14 mouse cellular contexts compared by ENCODE assay signal in the genomic region with DNA sequence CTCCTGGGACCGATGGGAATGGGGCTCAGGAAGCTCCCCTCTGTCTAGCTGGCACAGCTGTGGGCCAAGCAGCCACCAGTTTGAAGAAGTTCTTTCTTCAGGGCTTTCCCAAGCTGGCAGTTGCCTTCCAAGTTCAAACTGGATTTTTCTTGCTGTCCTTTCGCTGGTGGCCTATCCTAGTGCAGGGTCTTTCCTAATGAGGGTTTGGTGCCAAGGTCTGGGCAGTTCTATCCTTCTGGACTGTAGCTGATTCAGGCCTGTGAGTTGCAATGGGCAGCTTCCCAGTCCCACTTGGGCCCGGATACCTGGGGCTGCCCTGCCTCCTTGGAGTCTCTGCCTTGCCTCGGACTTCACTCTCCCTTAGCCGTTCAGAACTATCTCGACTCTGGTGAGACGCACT. TPM values are rescaled to one million over a fixed set of nuclear protein-coding genes. Genes with fewer than 3 reads are reported as not detected.
DNase-seq lines count a peak whose midpoint lies in the region; ATAC-seq and TF ChIP-seq lines count a peak whose summit lies in the region.
"Had no signal": no experiment of that assay in that cellular context is flagged by ENCODE, and none has a peak within 500 bp of the region (broad histone marks: within the 10 kb centered on the region; RNA-seq: fewer than 3 reads in every experiment).

No protein-coding gene starts in this region.

- no peak overlapping the region for H3K9ac ChIP-seq in forebrain, embryonic 16.5 days (replicated peaks; ENCODE audit: low read depth, low read length)
- peak overlapping the region; percentile 21; the same call in 1 of the 2 replicates for H3K9ac ChIP-seq in limb, embryonic 14.5 days (ENCODE audit: low read depth, low read length, severe bottlenecking)

- H3K4me1 ChIP-seq in forebrain, embryonic 16.5 days (replicated peaks; ENCODE audit: control insufficient read depth, insufficient read depth, low read length), result peaks cover 11% of the 10 kb centered on the region
- H3K4me1 ChIP-seq in limb, embryonic 14.5 days (ENCODE audit: control insufficient read depth, insufficient read depth, low read length), result peaks cover 26% of the 10 kb centered on the region

- no peaks in the 10 kb centered on the region for H3K27me3 ChIP-seq in forebrain, embryonic 16.5 days (replicated peaks; ENCODE audit: control insufficient read depth, insufficient read depth, low read length)
- no peaks in the 10 kb centered on the region for H3K27me3 ChIP-seq in limb, embryonic 14.5 days (ENCODE audit: control insufficient read depth, insufficient read depth, low read length)

- no peaks in the 10 kb centered on the region for H3K9me3 ChIP-seq in forebrain, embryonic 16.5 days (ENCODE audit: control insufficient read depth, low read length)
- H3K9me3 ChIP-seq in limb, embryonic 14.5 days (ENCODE audit: control insufficient read depth, low read length), result no peaks in the 10 kb centered on the region

- WGBS in forebrain, embryonic 16.5 days, result 46% methylated on average over 7 of the region's 7 CpGs
- WGBS in limb, embryonic 14.5 days, result 54% methylated on average over 7 of the region's 7 CpGs

- peak; percentile 43 for ATAC-seq in forebrain, embryonic 16.5 days
- no peak for ATAC-seq in limb, embryonic 14.5 days (ENCODE audit: low FRiP score, low read depth)
- ATAC-seq: intestine, embryonic 16.5 days had no signal

- H3K4me3 ChIP-seq in gastrocnemius, adult 2 months, result no peak overlapping the region
- H3K4me3 ChIP-seq in forebrain, embryonic 16.5 days (replicated peaks; ENCODE audit: low read length), result no peak overlapping the region
- H3K4me3 ChIP-seq in limb, embryonic 14.5 days (replicated peaks; ENCODE audit: low read length), result no peak overlapping the region
- H3K4me3 ChIP-seq: myocyte had no signal

- H3K4me2 ChIP-seq in forebrain, embryonic 16.5 days (ENCODE audit: low read length), result no peak overlapping the region
- H3K4me2 ChIP-seq in limb, embryonic 14.5 days (replicated peaks; ENCODE audit: low read depth, low read length, severe bottlenecking), result no peak overlapping the region

- H3K27ac ChIP-seq in gastrocnemius, adult 2 months, result no peak overlapping the region
- H3K27ac ChIP-seq in forebrain, embryonic 16.5 days (ENCODE audit: low read length), result peak overlapping the region; percentile 52
- peak overlapping the region; percentile 55; the same call in 1 of the 2 replicates for H3K27ac ChIP-seq in limb, embryonic 14.5 days (replicated peaks; ENCODE audit: low read depth, low read length)
- H3K27ac ChIP-seq: macrophage had no signal

- no peaks in the 10 kb centered on the region for H3K36me3 ChIP-seq in forebrain, embryonic 16.5 days (ENCODE audit: control insufficient read depth, insufficient read depth)
- H3K36me3 ChIP-seq in limb, embryonic 14.5 days (ENCODE audit: control insufficient read depth, insufficient read depth, low read length), result no peaks in the 10 kb centered on the region

- intact Hi-C loops in gastrocnemius, adult 2 months (cut with DNase I), result no loop called here
- intact Hi-C loops in gastrocnemius, postnatal 36 days (cut with DNase I), result no loop called here

- no peak for TF ChIP-seq CTCF in gastrocnemius, adult 2 months (IDR thresholded peaks at IDR 0.05)

- TF ChIP-seq POLR2A in limb, embryonic 14.5 days (IDR thresholded peaks at IDR 0.05; ENCODE audit: borderline replicate concordance, extremely low read depth, insufficient read depth, insufficient read length), result no peak

- DNase-seq in gastrocnemius, adult 2 months, result peak; percentile 18
- no peak for DNase-seq in gastrocnemius, postnatal 36 days
- peak; percentile 59 for DNase-seq in adipocyte (ENCODE audit: low spot score)
- no peak for DNase-seq in limb, embryonic 14.5 days (ENCODE audit: low spot score)
- DNase-seq in thymus, postnatal 0 days (ENCODE audit: low spot score), result no peak
- no peak for DNase-seq in B cell, adult 2 months
- no peak for DNase-seq in embryo, embryonic 9.5 days (ENCODE audit: extremely low spot score)
- DNase-seq: cerebellum, adult 18-20 months; kidney, postnatal 36 days; spleen, adult 18-20 months had no signal

RNA-seq across cellular contexts. Expression of a gene that starts 15.1 kb away (rescaled TPM):
- 10 to 100 TPM; 59.9 to 77.7 TPM for total RNA-seq in gastrocnemius, adult 2 months (2021)
- total RNA-seq in gastrocnemius, postnatal 36 days (2021), result 10 to 100 TPM; 65.2 to 70.5 TPM
- polyA plus RNA-seq in forebrain, embryonic 16.5 days (2015; fragmentation: Nextera tagmentation; extraction: Ambion mirVana), result 299 and 316 TPM in 2 replicates
- polyA plus RNA-seq in limb, embryonic 14.5 days (2012; rRNA removed), result 496 and 627 TPM in 2 replicates
- polyA plus RNA-seq in limb, embryonic 14.5 days (2014; fragmentation: Nextera tagmentation; extraction: Ambion mirVana), result 392 and 411 TPM in 2 replicates
- polyA plus RNA-seq in thymus, postnatal 0 days (2015; fragmentation: Nextera tagmentation; extraction: Ambion mirVana), result 466 and 479 TPM in 2 replicates

RNA-seq across cellular contexts. Expression of a gene that starts 19.1 kb away (rescaled TPM):
- total RNA-seq in gastrocnemius, adult 2 months (2021), result 10 to 100 TPM; 60.8 to 94.7 TPM
- 10 to 100 TPM; 60.6 to 81.6 TPM for total RNA-seq in gastrocnemius, postnatal 36 days (2021)
- polyA plus RNA-seq in forebrain, embryonic 16.5 days (2015; fragmentation: Nextera tagmentation; extraction: Ambion mirVana), result 30.4 and 32.6 TPM in 2 replicates
- 22.4 and 31.8 TPM in 2 replicates for polyA plus RNA-seq in limb, embryonic 14.5 days (2012; rRNA removed)
- polyA plus RNA-seq in limb, embryonic 14.5 days (2014; fragmentation: Nextera tagmentation; extraction: Ambion mirVana), result 3.7 and 6.0 TPM in 2 replicates
- polyA plus RNA-seq in thymus, postnatal 0 days (2015; fragmentation: Nextera tagmentation; extraction: Ambion mirVana), result 0.60 and 1.1 TPM in 2 replicates
- polyA plus RNA-seq: macrophage had no signal

RNA-seq across cellular contexts. Expression of a gene that starts 29.3 kb away (rescaled TPM):
- not detected for total RNA-seq in gastrocnemius, adult 2 months (2021)
- not detected for total RNA-seq in gastrocnemius, postnatal 36 days (2021)
- polyA plus RNA-seq in forebrain, embryonic 16.5 days (2015; fragmentation: Nextera tagmentation; extraction: Ambion mirVana), result 1.2 and 1.4 TPM in 2 replicates
- 0.28 and 0.44 TPM in 2 replicates for polyA plus RNA-seq in limb, embryonic 14.5 days (2012; rRNA removed)
- 0.55 and 0.57 TPM in 2 replicates for polyA plus RNA-seq in limb, embryonic 14.5 days (2014; fragmentation: Nextera tagmentation; extraction: Ambion mirVana)
- 0.62 and 0.85 TPM in 2 replicates for polyA plus RNA-seq in thymus, postnatal 0 days (2015; fragmentation: Nextera tagmentation; extraction: Ambion mirVana)
- polyA plus RNA-seq: macrophage, myocyte had no signal

RNA-seq across cellular contexts. Expression of a gene that starts 41.2 kb away (rescaled TPM):
- total RNA-seq in gastrocnemius, adult 2 months (2021), result 10 to 100 TPM; 11.2 to 17.9 TPM
- total RNA-seq in gastrocnemius, postnatal 36 days (2021), result 10 to 100 TPM; 13.1 to 17.5 TPM
- 2.3 and 3.0 TPM in 2 replicates for polyA plus RNA-seq in forebrain, embryonic 16.5 days (2015; fragmentation: Nextera tagmentation; extraction: Ambion mirVana)
- polyA plus RNA-seq in limb, embryonic 14.5 days (2012; rRNA removed), result 23.2 and 23.7 TPM in 2 replicates
- 7.7 and 11.2 TPM in 2 replicates for polyA plus RNA-seq in limb, embryonic 14.5 days (2014; fragmentation: Nextera tagmentation; extraction: Ambion mirVana)
- 1.4 and 1.8 TPM in 2 replicates for polyA plus RNA-seq in thymus, postnatal 0 days (2015; fragmentation: Nextera tagmentation; extraction: Ambion mirVana)
- polyA plus RNA-seq: macrophage had no signal

Comparison
In these comparisons a context has a peak if more than half of its experiments do, and no peak if none do; other contexts are left out.
1. DNase-seq: peak in gastrocnemius, adult 2 months (single experiment) and adipocyte (single experiment); none in gastrocnemius, postnatal 36 days (0 of 2), limb, embryonic 14.5 days (single experiment), thymus, postnatal 0 days (single experiment), B cell, adult 2 months (0 of 2) and embryo, embryonic 9.5 days (single experiment).